Mouse (Mus musculus): ENCODE measurements around the gene 6030408B16Rik. TPM values are rescaled to one million over a fixed set of nuclear protein-coding genes. Genes with fewer than 3 reads are reported as not detected.

Gene 6030408B16Rik
- polyA plus RNA-seq, 1 experiment from 2014 or later: 1.9 TPM

DNA sequence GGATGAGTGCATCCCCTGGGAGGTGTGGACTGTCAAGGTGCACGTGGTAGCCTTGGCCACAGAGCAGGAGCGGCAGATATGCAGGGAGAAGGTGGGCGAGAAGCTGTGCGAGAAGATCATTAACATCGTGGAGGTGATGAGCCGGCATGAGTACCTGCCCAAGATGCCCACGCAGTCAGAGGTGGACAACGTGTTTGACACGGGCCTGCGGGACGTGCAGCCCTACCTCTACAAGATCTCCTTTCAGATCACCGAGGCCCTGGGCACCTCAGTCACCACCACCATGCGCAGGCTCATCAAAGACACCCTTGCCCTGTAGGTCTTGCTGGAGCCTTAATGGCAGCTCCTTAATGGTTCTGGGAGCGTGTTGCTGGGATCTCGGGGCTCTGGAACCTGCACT is 2.7 kb upstream of the 6030408B16Rik start:
- no peak for ATAC-seq (ENCODE audit: low FRiP score, low read depth)
- Histone ChIP-seq H3K4me3 (no peak overlapping the region), H3K9me3 (no peaks in the 10 kb centered on the region), H3K27ac (no peak overlapping the region), H3K36me3 (peaks cover 67% of the 10 kb centered on the region), H3K9ac (no peak overlapping the region), H3K4me1 (peaks cover 34% of the 10 kb centered on the region), H3K27me3 (no peaks in the 10 kb centered on the region), H3K4me2 (replicated peaks) (no peak overlapping the region)
- WGBS: 93% methylated on average over 15 of the region's 15 CpGs

DNA sequence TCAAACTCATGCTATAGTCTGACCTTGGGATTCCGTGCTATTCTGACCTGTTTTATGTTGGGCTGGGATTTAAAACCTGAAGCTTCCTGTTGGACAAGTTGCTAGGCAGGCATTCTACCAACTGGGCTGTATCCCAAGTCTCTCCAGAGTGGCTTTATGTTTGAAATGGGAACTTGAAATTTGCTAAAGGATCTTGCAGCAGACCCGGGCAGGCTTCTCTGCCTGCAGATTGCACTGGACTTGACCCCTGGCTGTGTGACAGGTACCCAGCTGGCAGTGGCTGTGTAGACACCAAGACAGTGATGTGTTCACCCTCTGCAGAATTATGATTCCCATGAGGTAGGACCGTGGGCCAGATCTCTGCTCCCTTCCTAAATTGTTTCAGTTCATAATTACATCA is 1.0 kb upstream of the 6030408B16Rik start:
- H3K9me3 ChIP-seq: no peaks in the 10 kb centered on the region
- 84% methylated on average over 3 of the region's 3 CpGs for WGBS
- H3K4me3 ChIP-seq: no peak overlapping the region
- ATAC-seq (ENCODE audit: low FRiP score, low read depth): no peak
- peaks cover 33% of the 10 kb centered on the region for H3K4me1 ChIP-seq
- H3K27ac ChIP-seq: no peak overlapping the region
- no peak overlapping the region for H3K9ac ChIP-seq
- peaks cover 55% of the 10 kb centered on the region for H3K36me3 ChIP-seq
- H3K27me3 ChIP-seq: no peaks in the 10 kb centered on the region
- H3K4me2 ChIP-seq (replicated peaks): no peak overlapping the region

GRCm38 (mm10) chr15:101294028-101294894 is 1.2 kb downstream of the 6030408B16Rik start:
- H3K4me3 ChIP-seq: no peak overlapping the region
- H3K9ac ChIP-seq: peak overlapping the region; percentile 43; the same call in 1 of the 2 replicates
- WGBS: 40% methylated on average over 16 of the region's 16 CpGs
- H3K27ac ChIP-seq: peak overlapping the region; percentile 8; the same call in 1 of the 2 replicates
- H3K9me3 ChIP-seq: no peaks in the 10 kb centered on the region
- H3K4me2 ChIP-seq (replicated peaks): peak overlapping the region; percentile 30
- ATAC-seq (ENCODE audit: low FRiP score, low read depth): no peak; the same call in 1 of the 2 replicates
- no peaks in the 10 kb centered on the region for H3K27me3 ChIP-seq
- H3K36me3 ChIP-seq: peaks cover 33% of the 10 kb centered on the region
- peaks cover 40% of the 10 kb centered on the region for H3K4me1 ChIP-seq

GRCm38 (mm10) chr15:101295106-101295505 is 2.1 kb downstream of the 6030408B16Rik start:
- Histone ChIP-seq H3K9ac (peak overlapping the region; percentile 9; the same call in 1 of the 2 replicates), H3K27ac (no peak overlapping the region), H3K4me1 (peaks cover 40% of the 10 kb centered on the region), H3K4me3 (no peak overlapping the region), H3K9me3 (no peaks in the 10 kb centered on the region), H3K4me2 (replicated peaks) (no peak overlapping the region), H3K27me3 (no peaks in the 10 kb centered on the region), H3K36me3 (peaks cover 24% of the 10 kb centered on the region)
- no peak for ATAC-seq (ENCODE audit: low FRiP score, low read depth)
- WGBS: 73% methylated on average over 7 of the region's 7 CpGs

DNA sequence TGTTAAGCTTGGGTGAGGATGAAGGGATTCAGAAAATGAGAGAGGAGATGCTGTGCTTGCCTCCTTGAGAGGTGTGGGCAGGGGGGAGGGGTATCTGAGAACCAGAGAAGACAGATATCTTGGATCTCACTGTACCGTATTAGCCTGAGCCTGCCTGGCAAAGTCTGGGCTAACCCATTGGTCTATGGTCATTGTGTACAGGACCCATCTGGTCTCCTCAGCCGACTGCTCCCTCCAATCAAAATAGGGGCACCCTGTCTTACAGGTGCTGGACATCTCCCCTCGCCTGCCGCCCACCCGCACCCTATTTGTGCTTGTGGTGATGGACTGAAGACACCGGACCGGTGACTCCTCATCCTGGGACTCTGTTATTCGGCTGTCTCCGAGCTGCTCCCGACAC is 2.6 kb downstream of the 6030408B16Rik start:
- ATAC-seq (ENCODE audit: low FRiP score, low read depth): no peak

GRCm38 (mm10) chr15:101296091-101296490 is 3.1 kb downstream of the 6030408B16Rik start:
- WGBS: 65% methylated on average over 11 of the region's 11 CpGs
- Histone ChIP-seq H3K9me3 (no peaks in the 10 kb centered on the region), H3K27me3 (no peaks in the 10 kb centered on the region), H3K4me1 (peaks cover 40% of the 10 kb centered on the region), H3K4me3 (no peak overlapping the region), H3K9ac (no peak overlapping the region), H3K36me3 (peaks cover 14% of the 10 kb centered on the region), H3K27ac (no peak overlapping the region), H3K4me2 (replicated peaks) (no peak overlapping the region)
- ATAC-seq (ENCODE audit: low FRiP score, low read depth): no peak

More for the DNA sequence above, 2.6 kb downstream of the 6030408B16Rik start:
- Histone ChIP-seq H3K4me2 (replicated peaks) (no peak overlapping the region), H3K27ac (no peak overlapping the region), H3K36me3 (peaks cover 19% of the 10 kb centered on the region), H3K4me1 (peaks cover 40% of the 10 kb centered on the region), H3K9me3 (no peaks in the 10 kb centered on the region), H3K4me3 (no peak overlapping the region), H3K27me3 (no peaks in the 10 kb centered on the region), H3K9ac (no peak overlapping the region)
- 89% methylated on average over 10 of the region's 10 CpGs for WGBS

DNA sequence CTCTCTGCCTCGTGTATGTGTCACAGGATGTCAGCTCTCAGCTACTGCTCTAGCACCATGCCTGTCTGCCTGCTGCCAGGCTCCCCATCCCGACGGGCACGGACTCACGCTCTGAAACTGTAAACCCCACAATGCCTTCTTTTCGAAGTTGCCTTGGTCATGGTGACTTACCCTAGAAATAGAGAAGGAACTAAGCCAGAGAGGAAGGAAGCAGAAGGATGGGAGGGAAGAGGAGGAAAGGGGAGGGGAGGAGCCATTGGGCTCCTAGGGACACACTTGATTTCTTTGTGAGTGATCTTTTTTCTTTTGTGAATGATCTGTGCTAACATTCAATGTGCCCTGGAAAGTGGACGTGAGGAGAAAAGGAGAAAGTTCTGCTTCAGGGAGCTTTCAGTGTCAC is 5.0 kb downstream of the 6030408B16Rik start:
- peaks cover 38% of the 10 kb centered on the region for H3K4me1 ChIP-seq
- H3K4me2 ChIP-seq (replicated peaks): peak overlapping the region; percentile 43
- no peaks in the 10 kb centered on the region for H3K27me3 ChIP-seq
- ATAC-seq (ENCODE audit: low FRiP score, low read depth): no peak
- H3K27ac ChIP-seq: no peak overlapping the region
- H3K9me3 ChIP-seq: no peaks in the 10 kb centered on the region
- no peaks in the 10 kb centered on the region for H3K36me3 ChIP-seq
- WGBS: 30% methylated on average over 7 of the region's 7 CpGs
- no peak overlapping the region for H3K4me3 ChIP-seq
- H3K9ac ChIP-seq: no peak overlapping the region

DNA sequence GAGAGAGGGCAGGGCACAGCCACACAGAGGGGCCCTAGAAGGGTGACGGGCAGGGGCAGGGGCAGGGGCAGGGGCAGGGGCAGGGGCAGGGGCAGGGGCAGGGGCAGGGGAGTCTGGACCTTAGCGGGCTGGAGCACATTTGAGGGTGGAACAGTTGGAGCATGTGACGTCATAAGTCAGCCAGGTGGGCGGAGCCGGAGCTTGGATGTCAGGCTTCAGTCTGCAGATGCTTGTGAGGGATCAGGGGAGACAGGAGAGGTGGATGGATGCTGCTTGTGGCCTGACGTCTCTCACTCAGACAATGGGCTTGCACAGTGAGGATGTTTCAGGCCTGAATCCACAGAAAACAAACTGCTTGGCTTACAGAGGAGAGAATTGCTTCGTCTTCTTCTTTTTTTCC is 5.5 kb downstream of the 6030408B16Rik start:
- H3K36me3 ChIP-seq: no peaks in the 10 kb centered on the region
- no peak overlapping the region for H3K9ac ChIP-seq
- no peak overlapping the region for H3K27ac ChIP-seq
- ATAC-seq (ENCODE audit: low FRiP score, low read depth): no peak
- H3K27me3 ChIP-seq: no peaks in the 10 kb centered on the region
- no peaks in the 10 kb centered on the region for H3K9me3 ChIP-seq
- H3K4me3 ChIP-seq: no peak overlapping the region
- WGBS: 13% methylated on average over 6 of the region's 7 CpGs
- peaks cover 32% of the 10 kb centered on the region for H3K4me1 ChIP-seq
- peak overlapping the region; percentile 43 for H3K4me2 ChIP-seq (replicated peaks)

GRCm38 (mm10) chr15:101299480-101299960 is 6.5 kb downstream of the 6030408B16Rik start:
- WGBS: 85% methylated on average over 14 of the region's 14 CpGs
- H3K9ac ChIP-seq: no peak overlapping the region
- no peak overlapping the region for H3K4me3 ChIP-seq
- H3K4me1 ChIP-seq: peaks cover 23% of the 10 kb centered on the region
- ATAC-seq (ENCODE audit: low FRiP score, low read depth): no peak
- H3K36me3 ChIP-seq: no peaks in the 10 kb centered on the region
- no peaks in the 10 kb centered on the region for H3K27me3 ChIP-seq
- H3K27ac ChIP-seq: no peak overlapping the region
- H3K9me3 ChIP-seq: no peaks in the 10 kb centered on the region
- no peak overlapping the region for H3K4me2 ChIP-seq (replicated peaks)

DNA sequence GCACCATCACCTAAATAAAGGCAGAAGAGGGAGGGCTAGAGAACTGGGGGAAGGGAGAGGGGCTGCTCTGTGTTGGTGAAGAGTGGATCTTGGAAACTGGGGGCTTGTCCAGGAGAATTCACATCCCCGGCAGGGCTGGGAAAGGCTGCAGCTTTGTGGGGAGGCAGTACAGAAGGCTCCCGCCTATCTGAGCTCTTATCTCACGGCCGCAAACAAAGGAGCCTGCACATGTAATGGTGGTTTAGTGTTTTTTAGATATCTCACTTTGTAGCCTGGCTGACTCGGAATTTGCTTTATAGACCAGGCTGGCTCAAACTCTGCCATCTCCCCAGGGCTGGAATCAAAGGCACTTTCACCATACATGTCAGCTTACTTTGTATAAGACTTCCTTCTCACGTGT is 7.1 kb downstream of the 6030408B16Rik start:
- no peaks in the 10 kb centered on the region for H3K9me3 ChIP-seq
- H3K27me3 ChIP-seq: no peaks in the 10 kb centered on the region
- ATAC-seq (ENCODE audit: low FRiP score, low read depth): no peak
- WGBS: 71% methylated on average over 6 of the region's 6 CpGs
- H3K36me3 ChIP-seq: no peaks in the 10 kb centered on the region
- H3K4me3 ChIP-seq: no peak overlapping the region
- no peak overlapping the region for H3K27ac ChIP-seq
- H3K4me1 ChIP-seq: peaks cover 17% of the 10 kb centered on the region
- H3K4me2 ChIP-seq (replicated peaks): no peak overlapping the region
- no peak overlapping the region for H3K9ac ChIP-seq

DNA sequence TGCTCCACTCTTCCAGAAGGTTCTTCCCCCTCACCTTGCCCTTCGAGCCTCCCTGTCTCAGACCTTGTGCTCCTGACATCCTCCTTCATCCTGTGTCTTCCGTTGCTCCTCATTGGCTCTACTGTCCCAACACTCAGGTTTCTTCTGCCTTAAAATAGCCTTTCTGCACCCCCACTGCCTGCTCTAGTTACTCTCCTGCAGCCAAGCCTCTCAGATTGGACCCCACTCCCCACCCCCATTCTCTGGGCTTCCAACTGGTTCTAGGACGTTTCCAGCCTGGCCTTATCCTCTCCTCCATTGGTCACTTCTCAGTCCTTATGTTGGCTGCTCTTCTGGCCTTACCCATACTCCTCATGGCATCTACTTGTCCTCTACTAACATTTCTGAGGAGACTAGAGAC is 9.2 kb downstream of the 6030408B16Rik start:
- H3K27me3 ChIP-seq: no peaks in the 10 kb centered on the region
- 75% methylated on average over 3 of the region's 3 CpGs for WGBS
- H3K36me3 ChIP-seq: no peaks in the 10 kb centered on the region
- H3K9me3 ChIP-seq: no peaks in the 10 kb centered on the region
- peaks cover 6% of the 10 kb centered on the region for H3K4me1 ChIP-seq
- H3K27ac ChIP-seq: no peak overlapping the region
- no peak overlapping the region for H3K4me2 ChIP-seq (replicated peaks)
- H3K4me3 ChIP-seq: no peak overlapping the region
- no peak for ATAC-seq (ENCODE audit: low FRiP score, low read depth)
- no peak overlapping the region for H3K9ac ChIP-seq

GRCm38 (mm10) chr15:101303830-101304229 is 10.8 kb downstream of the 6030408B16Rik start:
- 80% methylated on average over 4 of the region's 4 CpGs for WGBS
- no peaks in the 10 kb centered on the region for H3K9me3 ChIP-seq
- no peaks in the 10 kb centered on the region for H3K36me3 ChIP-seq
- no peak overlapping the region for H3K4me3 ChIP-seq
- H3K27ac ChIP-seq: no peak overlapping the region
- no peak overlapping the region for H3K4me2 ChIP-seq (replicated peaks)
- H3K4me1 ChIP-seq: peaks cover 5% of the 10 kb centered on the region
- H3K27me3 ChIP-seq: no peaks in the 10 kb centered on the region
- H3K9ac ChIP-seq: no peak overlapping the region
- no peak for ATAC-seq (ENCODE audit: low FRiP score, low read depth)

Data from limb, embryonic 13.5 days (tissue).